Mouse (Mus musculus) ZHBTc4 (cell line): ENCODE data around the gene Myrfl.

ENCODE experiments used
- DNase-seq: peaks from one replicate; pipeline ENCODE4 v3.0.0-alpha.2; 2011; ENCODE audit warnings: low read depth, low spot score

The Myrfl gene

GRCm38 (mm10) chr10:116913647-116914273, 17.0 kb upstream of the Myrfl start:
- DNase-seq = peak; percentile 24

- DNase-seq = no peak
Observed at GRCm38 (mm10) chr10:116912850-116913249, 16.1 kb upstream of the Myrfl start.

GRCm38 (mm10) chr10:116908901-116909642, 12.4 kb upstream of the Myrfl start:
- DNase-seq = no peak

GRCm38 (mm10) chr10:116906794-116907193, 10.1 kb upstream of the Myrfl start:
- no peak for DNase-seq

GRCm38 (mm10) chr10:116904503-116904908, 7.8 kb upstream of the Myrfl start:
- no peak for DNase-seq

- no peak for DNase-seq
Observed at GRCm38 (mm10) chr10:116895108-116895833, 1.4 kb downstream of the Myrfl start.

- DNase-seq = no peak
Observed at GRCm38 (mm10) chr10:116894540-116894939, 2.2 kb downstream of the Myrfl start.

- peak; percentile 36 for DNase-seq
Observed at GRCm38 (mm10) chr10:116893753-116894152, 3.0 kb downstream of the Myrfl start.

GRCm38 (mm10) chr10:116890587-116890986, 6.1 kb downstream of the Myrfl start:
- peak; percentile 34 for DNase-seq

- DNase-seq = no peak
Observed at GRCm38 (mm10) chr10:116884552-116884951, 12.2 kb downstream of the Myrfl start.

- no peak for DNase-seq
Observed at GRCm38 (mm10) chr10:116883531-116883930, 13.2 kb downstream of the Myrfl start.

GRCm38 (mm10) chr10:116877436-116877835, 19.3 kb downstream of the Myrfl start:
- no peak for DNase-seq

GRCm38 (mm10) chr10:116874490-116874889, 22.2 kb downstream of the Myrfl start:
- no peak for DNase-seq

- DNase-seq = peak; percentile 74
Observed at GRCm38 (mm10) chr10:116872016-116872410, 24.7 kb downstream of the Myrfl start.

- DNase-seq = no peak
Observed at GRCm38 (mm10) chr10:116871329-116872015, 25.2 kb downstream of the Myrfl start.

GRCm38 (mm10) chr10:116870819-116871218, 25.9 kb downstream of the Myrfl start:
- no peak for DNase-seq

- no peak for DNase-seq
Observed at GRCm38 (mm10) chr10:116853159-116853845, 43.4 kb downstream of the Myrfl start.

- DNase-seq = peak; percentile 83
Observed at GRCm38 (mm10) chr10:116848749-116849473, 47.8 kb downstream of the Myrfl start.

GRCm38 (mm10) chr10:116841551-116841950, 55.2 kb downstream of the Myrfl start:
- no peak for DNase-seq

GRCm38 (mm10) chr10:116830676-116831075, 66.0 kb downstream of the Myrfl start:
- DNase-seq = no peak

GRCm38 (mm10) chr10:116828099-116828498, 68.6 kb downstream of the Myrfl start:
- DNase-seq = no peak
